Mouse (Mus musculus) testis, postnatal 14 days (tissue): ENCODE data around the gene Rreb1.
A peak's percentile ranks its signal among the peaks of the same experiment; 100 is the strongest.

ENCODE experiments used
- DNase-seq: peaks from one replicate; pipeline ENCODE4 v3.0.0; 2021; ENCODE audit warnings: low spot score

Rreb1 gene

GRCm38 (mm10) chr13:37779251-37779667 is 1.1 kb downstream of the Rreb1 start:
- DNase-seq: no peak

GRCm38 (mm10) chr13:37781557-37781956 is 3.4 kb downstream of the Rreb1 start:
- DNase-seq: no peak

GRCm38 (mm10) chr13:37782144-37782543 is 3.9 kb downstream of the Rreb1 start:
- no peak for DNase-seq

GRCm38 (mm10) chr13:37783676-37784075 is 5.5 kb downstream of the Rreb1 start:
- no peak for DNase-seq

- no peak for DNase-seq
These were observed 6.0 kb downstream of the Rreb1 start for GRCm38 (mm10) chr13:37784226-37784625.

GRCm38 (mm10) chr13:37792739-37793336 is 14.6 kb downstream of the Rreb1 start:
- DNase-seq: no peak

GRCm38 (mm10) chr13:37798811-37799210 is 20.6 kb downstream of the Rreb1 start:
- DNase-seq: no peak

GRCm38 (mm10) chr13:37799413-37799812 is 21.2 kb downstream of the Rreb1 start:
- no peak for DNase-seq

- DNase-seq: no peak
These were observed 23.2 kb downstream of the Rreb1 start for GRCm38 (mm10) chr13:37801101-37802075.

- DNase-seq: no peak
These were observed 24.2 kb downstream of the Rreb1 start for GRCm38 (mm10) chr13:37802246-37803003.

- DNase-seq: no peak
These were observed 25.0 kb downstream of the Rreb1 start for GRCm38 (mm10) chr13:37803244-37803643.

- no peak for DNase-seq
These were observed 25.8 kb downstream of the Rreb1 start for GRCm38 (mm10) chr13:37804023-37804422.

GRCm38 (mm10) chr13:37815001-37815400 is 36.8 kb downstream of the Rreb1 start:
- DNase-seq: no peak

- DNase-seq: no peak
These were observed 38.5 kb downstream of the Rreb1 start for GRCm38 (mm10) chr13:37816736-37817135.

GRCm38 (mm10) chr13:37821413-37821812 is 43.2 kb downstream of the Rreb1 start:
- no peak for DNase-seq

GRCm38 (mm10) chr13:37824331-37824920 is 46.2 kb downstream of the Rreb1 start:
- DNase-seq: no peak

- DNase-seq: peak; percentile 53
These were observed 46.9 kb downstream of the Rreb1 start for GRCm38 (mm10) chr13:37824956-37825645.

GRCm38 (mm10) chr13:37825646-37826280 is 47.6 kb downstream of the Rreb1 start:
- DNase-seq: peak; percentile 75

GRCm38 (mm10) chr13:37826281-37826993 is 48.2 kb downstream of the Rreb1 start:
- peak; percentile 70 for DNase-seq

- no peak for DNase-seq
These were observed 48.7 kb downstream of the Rreb1 start for GRCm38 (mm10) chr13:37826994-37827262.
